Mouse (Mus musculus): Measurements from ENCODE around the gene Sgip1. TPM values are rescaled to one million over a fixed set of nuclear protein-coding genes. Genes with fewer than 3 reads are reported as not detected.

Sgip1 gene
- total and polyA plus RNA-seq, 3 experiments: 0.92 to 5.6 TPM; not detected in 1

DNA sequence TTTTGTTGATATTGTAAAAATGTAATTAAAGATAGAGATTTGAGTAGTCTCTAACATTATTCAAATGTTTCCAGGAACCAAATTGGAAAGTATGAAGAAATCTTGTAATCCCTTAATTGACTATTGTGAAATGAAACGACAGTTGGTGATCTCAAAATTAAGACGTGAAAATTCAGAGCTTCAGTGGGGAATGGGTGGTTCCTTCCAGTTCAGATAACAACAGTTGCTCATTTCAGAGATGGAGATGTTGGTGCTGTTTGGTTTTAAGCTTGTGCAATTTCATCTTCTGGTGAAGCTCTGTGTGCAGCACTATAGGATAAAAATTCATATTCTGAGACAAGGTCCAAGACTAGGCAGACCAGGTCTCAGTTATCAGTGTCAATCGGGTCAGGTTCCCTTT lies 231.0 kb downstream of the Sgip1 start:
- no peak overlapping the region for H3K4me3 ChIP-seq (ENCODE audit: control insufficient read depth in 1 of 2, insufficient read depth in 1 of 2, low read depth in 2 of 2, low read length in 2 of 2)
- no peaks in the 10 kb centered on the region; a peak in 1 of 4 replicates for H3K27me3 ChIP-seq (ENCODE audit: control insufficient read depth in 1 of 2, insufficient read depth in 2 of 2, low read length in 2 of 2)
- DNase-seq (ENCODE audit: low read depth, low spot score): no peak
- no peaks in the 10 kb centered on the region for H3K79me2 ChIP-seq (ENCODE audit: control insufficient read depth, insufficient read depth, low read length, poor library complexity)
- no peaks in the 10 kb centered on the region for H3K9me3 ChIP-seq (replicated peaks; ENCODE audit: insufficient read depth, low read length)
- H3K4me1 ChIP-seq (ENCODE audit: control insufficient read depth in 1 of 2, insufficient read depth in 2 of 2, low read length in 2 of 2): no peaks in the 10 kb centered on the region
- H3K9ac ChIP-seq (ENCODE audit: control insufficient read depth, low read depth, low read length, poor library complexity, severe bottlenecking): no peak overlapping the region
- no peak for TF ChIP-seq ZC3H11A (IDR thresholded peaks at IDR 0.05; ENCODE audit: low read depth, low read length)
- no peak overlapping the region for H3K27ac ChIP-seq (ENCODE audit: control insufficient read depth, low read depth, low read length)
- H3K36me3 ChIP-seq (ENCODE audit: control insufficient read depth in 1 of 2, insufficient read depth in 2 of 2, low read length in 2 of 2): no peaks in the 10 kb centered on the region

DNA sequence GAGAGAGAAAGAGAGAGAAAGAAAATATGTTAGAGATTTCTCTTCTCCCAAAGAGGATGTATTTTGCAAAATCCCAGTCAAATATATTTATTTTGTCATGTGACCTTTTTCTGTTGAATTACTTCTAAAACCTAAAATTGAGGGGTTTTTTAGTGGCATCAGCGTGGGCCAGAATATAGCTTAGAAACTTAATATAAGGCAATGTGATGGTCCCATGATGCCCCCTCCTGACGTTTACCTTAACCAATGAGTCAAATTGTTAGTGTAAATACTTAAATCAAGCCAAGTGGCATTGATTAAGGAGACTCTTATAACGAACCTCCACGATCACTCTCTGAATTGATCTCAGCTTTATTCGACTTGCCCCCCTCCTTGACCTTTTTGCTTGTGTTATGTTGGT lies 233.1 kb downstream of the Sgip1 start:
- H3K4me3 ChIP-seq (ENCODE audit: control insufficient read depth in 1 of 2, insufficient read depth in 1 of 2, low read depth in 2 of 2, low read length in 2 of 2): no peak overlapping the region
- TF ChIP-seq ETS1 (IDR thresholded peaks at IDR 0.05; ENCODE audit: low read depth, low read length) (no peak), E2F4 (IDR thresholded peaks at IDR 0.05; ENCODE audit: borderline replicate concordance, low read depth, low read length) (no peak), ZNF384 (IDR thresholded peaks at IDR 0.05; ENCODE audit: low read depth, low read length) (no peak), NELFE (IDR thresholded peaks at IDR 0.05; ENCODE audit: low read depth, low read length) (no peak), TAL1 (IDR thresholded peaks at IDR 0.05; ENCODE audit: low read length) (no peak), GATA1 (IDR thresholded peaks at IDR 0.05; ENCODE audit: low read depth, low read length) (no peak), MAX (IDR thresholded peaks at IDR 0.05; ENCODE audit: low read length) (no peak), ZKSCAN1 (IDR thresholded peaks at IDR 0.05; ENCODE audit: low read depth, low read length) (no peak), POLR2A (IDR thresholded peaks at IDR 0.05; ENCODE audit: control insufficient read depth in 1 of 2, insufficient read depth in 1 of 2, low read depth in 1 of 2, low read length in 2 of 2, poor library complexity in 1 of 2) (no peak), MYB (IDR thresholded peaks at IDR 0.05; ENCODE audit: low read depth, low read length) (no peak), MAZ (IDR thresholded peaks at IDR 0.05; ENCODE audit: low read depth, low read length) (no peak), MEF2A (IDR thresholded peaks at IDR 0.05; ENCODE audit: extremely low read depth, insufficient replicate concordance, low read depth, low read length, poor library complexity, severe bottlenecking) (no peak), SMC3 (IDR thresholded peaks at IDR 0.05; ENCODE audit: low read depth, low read length) (no peak), CHD2 (IDR thresholded peaks at IDR 0.05; ENCODE audit: low read length) (no peak), HCFC1 (IDR thresholded peaks at IDR 0.05; ENCODE audit: low read depth, low read length) (no peak)
- no peaks in the 10 kb centered on the region for H3K9me3 ChIP-seq (replicated peaks; ENCODE audit: insufficient read depth, low read length)
- no peak for DNase-seq (ENCODE audit: low read depth, low spot score)
- H3K27me3 ChIP-seq (ENCODE audit: control insufficient read depth in 1 of 2, insufficient read depth in 2 of 2, low read length in 2 of 2): no peaks in the 10 kb centered on the region; a peak in 1 of 4 replicates
- H3K4me1 ChIP-seq (ENCODE audit: control insufficient read depth in 1 of 2, insufficient read depth in 2 of 2, low read length in 2 of 2): no peaks in the 10 kb centered on the region
- no peaks in the 10 kb centered on the region for H3K79me2 ChIP-seq (ENCODE audit: control insufficient read depth, insufficient read depth, low read length, poor library complexity)
- no peak overlapping the region for H3K9ac ChIP-seq (ENCODE audit: control insufficient read depth, low read depth, low read length, poor library complexity, severe bottlenecking)
- no peaks in the 10 kb centered on the region for H3K36me3 ChIP-seq (ENCODE audit: control insufficient read depth in 1 of 2, insufficient read depth in 2 of 2, low read length in 2 of 2)
- H3K27ac ChIP-seq (ENCODE audit: control insufficient read depth, low read depth, low read length): no peak overlapping the region
